Mouse (Mus musculus) 416B (cell line): ENCODE measurements at regions not wholly inside any gene's neighbourhood (a gene's known extent, or its start where the extent isn't known, plus 50 kb on each side); places are given as distances from the start of the nearest gene placed in this dataset.
"Not testable (repeated sequence)": the region's sequence is repeated elsewhere in the genome, so short reads cannot be mapped to it uniquely, and the experiment has no call there.

Experiments used
- DNase-seq: peaks from one replicate; pipeline ENCODE4 v3.0.0; 2011; ENCODE audit warnings: low read depth

DNA sequence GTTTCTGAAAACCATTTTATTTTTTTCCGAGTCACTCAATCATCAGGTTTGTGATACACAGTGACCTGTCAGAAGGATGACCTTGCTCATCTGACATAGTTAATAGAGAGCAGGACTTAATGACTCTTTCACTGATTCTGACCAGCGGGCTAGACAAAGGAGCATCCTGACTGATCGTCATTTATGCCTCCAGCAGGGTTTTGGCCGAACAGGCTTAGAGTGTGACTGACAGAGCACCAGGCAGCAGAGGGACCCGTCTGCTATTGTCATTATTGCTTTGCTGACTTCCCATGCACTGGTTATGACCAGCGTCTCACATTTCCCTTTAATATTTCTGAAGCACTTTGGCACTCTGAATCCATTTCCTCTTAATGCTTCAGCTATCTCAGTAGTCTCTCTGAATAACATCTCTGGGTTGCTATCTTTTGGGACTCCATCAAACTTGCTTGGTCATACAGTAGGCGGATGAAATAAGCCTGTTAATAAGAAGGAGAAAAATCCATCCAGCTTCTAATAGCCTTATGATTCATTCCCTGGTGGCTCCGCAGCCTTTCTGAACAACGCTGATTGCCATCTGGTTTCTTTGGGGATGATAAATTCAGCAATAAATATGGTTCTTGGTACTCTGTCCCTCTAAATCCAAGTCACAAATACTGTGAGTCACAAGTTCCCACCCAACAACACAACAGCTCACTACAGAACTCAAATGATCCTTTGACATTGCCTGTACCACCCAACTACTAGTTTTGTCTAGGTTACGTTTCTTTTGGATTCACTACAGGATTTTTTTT, 820.8 kb upstream of the Sox9 start:
- no peak for DNase-seq

DNA sequence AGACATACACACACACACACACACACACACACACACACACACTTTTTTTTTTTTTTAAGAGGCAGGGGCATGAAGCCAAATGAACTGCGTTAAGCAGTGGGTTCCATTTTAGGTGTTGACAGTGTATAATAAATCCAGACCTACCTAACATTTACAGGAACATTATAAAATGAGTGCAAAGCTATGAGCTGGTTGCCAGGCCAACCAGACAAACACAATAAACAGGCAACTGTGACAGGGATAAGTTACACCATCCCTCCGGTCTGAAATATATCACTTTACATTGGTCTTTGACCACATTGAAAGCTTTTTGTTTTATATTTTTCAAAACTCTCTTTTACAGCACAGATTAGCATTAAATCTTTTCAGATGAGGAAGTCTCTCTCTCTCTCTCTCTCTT, 820.2 kb upstream of the Sox9 start:
- DNase-seq = no peak

DNA sequence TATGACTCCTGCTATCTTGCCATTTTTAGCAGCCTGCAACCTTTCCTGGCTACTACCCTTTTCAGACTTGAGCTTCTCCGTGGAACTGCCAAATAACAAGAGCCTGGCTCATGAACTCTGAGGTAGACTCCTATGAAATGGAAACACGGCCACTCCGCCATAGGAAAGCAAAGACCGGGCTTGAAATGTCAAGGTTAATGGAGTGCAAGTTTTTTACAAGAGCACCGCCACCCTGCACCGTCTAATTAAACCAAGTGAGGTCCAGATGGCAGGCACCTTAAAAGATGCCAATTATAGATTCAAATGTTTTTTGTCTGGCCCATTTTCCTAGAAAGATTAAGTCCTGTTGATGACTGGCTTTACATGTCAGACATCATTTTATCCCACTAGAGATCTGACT, 818.0 kb upstream of the Sox9 start:
- DNase-seq = no peak

DNA sequence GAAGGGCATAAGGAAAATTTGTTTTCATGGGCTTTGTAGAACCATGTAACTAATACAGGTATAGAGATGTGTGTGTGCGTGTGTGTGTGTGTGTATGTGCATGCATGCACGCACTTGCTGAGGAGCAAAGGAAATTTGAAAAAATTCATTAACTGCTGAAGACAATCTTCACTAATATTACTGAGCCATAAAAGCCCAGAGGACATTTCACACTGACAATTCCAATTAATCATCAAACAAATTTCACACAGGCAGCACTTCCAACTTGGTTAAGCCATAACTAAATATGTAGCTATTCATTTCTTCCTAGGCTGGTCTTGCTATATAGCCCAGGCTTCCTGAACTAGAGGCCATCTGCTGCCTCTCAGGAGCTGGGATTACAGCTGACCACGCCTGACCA, 815.6 kb upstream of the Sox9 start:
- DNase-seq = no peak

DNA sequence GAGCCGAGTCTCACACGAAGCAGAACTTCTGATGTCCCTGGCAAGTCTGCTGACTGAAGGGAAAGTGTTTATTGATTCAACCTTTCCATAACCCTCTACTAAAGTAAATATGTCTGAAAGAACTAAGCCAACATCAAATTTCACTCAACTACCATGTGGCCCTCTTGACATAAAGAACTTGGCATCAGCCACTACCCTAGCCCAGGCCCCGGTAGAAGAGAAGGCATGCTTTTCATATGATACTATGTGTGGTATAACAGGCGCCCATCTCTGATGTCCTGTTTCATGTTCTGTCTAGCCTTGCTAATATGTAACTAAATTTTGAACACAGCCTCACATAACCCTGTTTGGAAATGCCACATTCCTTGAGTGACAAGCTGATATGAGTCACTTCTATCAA, 811.0 kb upstream of the Sox9 start:
- DNase-seq = no peak

DNA sequence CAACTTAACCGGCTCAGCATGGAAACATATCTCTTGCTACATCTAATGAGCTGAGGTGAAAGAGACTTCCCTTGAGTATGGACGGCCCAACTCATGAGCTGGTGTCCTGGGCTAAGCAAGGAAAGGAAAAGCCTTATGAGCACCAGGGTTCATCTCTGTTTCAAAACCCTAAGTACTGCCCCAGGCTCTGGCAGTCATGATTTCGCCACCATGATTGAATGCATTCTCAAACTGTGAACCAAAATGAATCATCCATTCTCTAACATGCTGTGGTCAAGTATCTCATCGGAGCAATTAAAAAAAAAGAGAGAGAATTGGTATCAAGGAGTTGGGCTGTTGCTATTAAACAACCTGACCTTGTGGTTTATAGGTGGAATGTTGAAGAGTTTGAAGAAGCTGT, 803.4 kb upstream of the Sox9 start:
- DNase-seq = no peak

DNA sequence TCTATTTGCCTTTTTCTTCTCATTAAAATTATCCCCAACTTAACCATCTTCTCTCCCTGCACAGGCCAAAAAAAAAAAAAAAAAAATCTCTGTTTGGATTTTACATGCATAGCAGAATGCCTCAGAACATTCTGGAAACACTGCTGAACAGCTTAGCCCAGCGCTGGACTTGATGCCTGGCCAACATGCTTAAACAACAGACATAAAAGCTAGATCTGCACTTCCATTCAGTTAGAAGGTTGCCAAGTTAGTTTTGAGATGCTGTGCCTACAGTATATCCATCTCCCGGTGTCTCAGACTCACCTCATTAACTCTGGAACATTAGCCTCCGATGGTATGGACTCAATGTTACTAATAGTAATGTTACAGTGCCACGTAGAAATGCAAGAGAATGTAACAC, 785.6 kb upstream of the Sox9 start:
- DNase-seq = no peak

DNA sequence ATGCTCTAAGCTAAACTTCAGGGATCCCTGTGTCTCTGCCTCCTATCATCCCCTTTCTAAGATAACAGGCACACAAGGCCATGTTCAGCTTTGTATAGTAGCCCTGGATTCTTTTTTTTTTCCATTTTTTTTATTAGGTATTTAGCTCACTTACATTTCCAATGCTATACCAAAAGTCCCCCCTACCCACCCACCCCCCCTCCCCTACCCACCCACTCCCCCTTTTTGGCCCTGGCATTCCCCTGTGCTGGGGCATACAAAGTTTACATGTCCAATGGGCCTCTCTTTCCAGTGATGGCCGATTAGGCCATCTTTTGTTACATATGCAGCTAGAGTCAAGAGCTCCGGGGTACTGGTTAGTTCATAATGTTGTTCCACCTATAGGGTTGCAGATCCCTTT, 771.2 kb upstream of the Sox9 start:
- DNase-seq = not testable (repeated sequence)

DNA sequence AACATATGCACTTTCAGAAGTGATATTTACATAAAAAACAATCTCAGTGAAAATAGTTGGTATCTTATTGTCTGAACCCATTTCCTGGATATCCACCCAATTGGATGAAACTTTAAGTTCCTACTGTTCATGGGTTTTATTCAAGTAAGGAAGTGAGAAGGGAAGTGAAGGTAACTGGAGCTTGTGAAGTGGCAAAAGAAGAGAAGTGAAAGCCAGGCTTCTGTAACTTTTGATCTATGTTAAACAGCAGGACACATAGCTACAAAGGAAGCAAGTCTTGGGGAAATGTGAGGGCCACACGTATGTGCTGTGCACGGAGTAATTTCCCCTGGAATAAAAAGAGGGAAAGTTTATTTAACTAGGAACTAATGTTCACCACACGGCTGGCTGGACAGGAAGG, 764.1 kb upstream of the Sox9 start:
- DNase-seq = no peak

DNA sequence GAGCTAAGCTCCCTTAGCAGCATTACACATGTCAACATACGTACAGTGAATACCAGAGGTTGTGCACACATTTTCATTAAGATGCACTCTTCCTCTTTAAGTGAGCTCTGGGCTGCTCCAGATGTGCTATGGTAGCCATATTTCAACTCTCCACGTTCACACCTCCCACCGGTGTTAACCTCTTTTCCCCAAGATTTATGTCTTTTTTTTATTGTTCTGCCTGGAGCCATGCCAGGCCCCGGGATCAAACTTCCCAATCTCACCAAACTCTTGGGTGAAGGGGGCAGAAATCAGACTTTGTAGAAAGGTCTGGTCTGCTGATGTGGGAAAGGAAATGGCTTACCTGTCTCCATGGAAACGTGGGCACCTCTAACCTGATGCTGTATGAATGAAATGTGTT, 754.0 kb upstream of the Sox9 start:
- no peak for DNase-seq

DNA sequence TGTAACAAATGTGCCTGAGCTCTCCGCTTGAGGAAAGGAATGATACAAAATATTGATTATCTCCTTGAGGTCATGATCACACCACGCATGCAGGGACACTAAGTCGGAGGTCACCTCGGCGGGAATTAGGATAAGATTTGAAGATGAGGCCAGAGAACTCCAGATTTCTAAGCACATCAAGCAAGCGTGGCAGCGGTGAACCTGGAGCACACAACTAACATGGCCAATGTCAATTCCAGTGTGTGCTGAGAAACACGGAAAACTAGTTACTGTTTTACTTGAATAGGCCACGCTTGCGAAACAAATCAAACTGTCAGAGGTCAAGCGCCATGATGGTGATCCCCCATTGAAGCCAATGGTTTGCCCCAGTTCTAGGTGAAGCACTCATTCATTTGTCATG, 743.3 kb upstream of the Sox9 start:
- no peak for DNase-seq

DNA sequence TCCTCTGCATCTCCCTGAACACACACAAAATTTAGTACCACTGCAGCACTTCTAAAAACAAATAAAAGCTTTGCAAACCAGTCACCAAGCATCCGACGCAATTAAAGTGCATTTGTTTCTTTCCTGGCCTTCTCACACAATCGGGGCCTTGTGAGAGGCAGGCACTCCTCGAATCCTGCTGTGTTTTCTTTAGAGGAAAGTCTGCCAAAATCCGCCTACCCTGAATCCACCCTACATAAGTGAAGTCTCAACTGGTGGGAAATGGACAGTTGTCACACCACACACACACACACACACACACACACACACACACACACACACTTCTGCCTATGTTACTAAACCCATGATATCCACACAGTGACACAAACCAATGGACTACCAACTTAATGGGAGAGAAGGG, 737.6 kb upstream of the Sox9 start:
- no peak for DNase-seq

DNA sequence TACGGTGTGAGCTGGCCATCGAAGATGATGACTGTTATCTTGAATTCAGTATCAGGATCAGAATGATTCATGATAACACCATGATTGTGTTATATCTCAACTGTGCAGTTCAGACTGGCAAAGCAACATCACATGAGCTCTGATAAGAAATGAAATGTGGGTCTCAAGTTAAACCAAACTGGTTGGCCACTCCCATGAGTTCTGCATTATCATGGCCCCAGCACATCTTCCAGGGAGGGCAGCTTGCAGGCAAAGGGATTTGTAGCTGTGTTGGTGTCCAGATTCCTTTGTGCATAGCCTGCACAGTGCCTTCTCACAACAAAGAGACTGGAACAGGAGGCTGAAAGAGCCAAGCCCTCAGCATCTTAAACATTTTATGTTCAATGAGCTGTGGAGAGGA, 736.7 kb upstream of the Sox9 start:
- DNase-seq = no peak

DNA sequence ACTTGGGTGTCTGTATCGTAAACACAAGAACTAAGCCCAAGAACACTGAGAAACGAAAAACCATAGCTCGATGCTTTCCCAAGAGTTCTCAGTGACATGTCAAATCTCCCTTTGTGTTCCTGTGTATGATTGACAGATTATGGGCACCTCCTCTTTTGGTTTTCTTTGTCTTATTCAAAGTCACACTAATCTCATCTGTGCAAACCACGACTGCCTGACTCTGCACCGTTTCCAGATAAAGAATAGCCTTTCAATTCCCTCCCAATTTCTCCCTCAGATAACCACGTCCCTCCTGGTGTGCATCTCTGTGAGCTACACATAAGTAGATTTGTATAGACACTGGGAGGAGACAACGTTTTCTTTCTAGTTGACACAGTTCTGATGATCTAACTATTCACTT, 731.7 kb upstream of the Sox9 start:
- no peak for DNase-seq

DNA sequence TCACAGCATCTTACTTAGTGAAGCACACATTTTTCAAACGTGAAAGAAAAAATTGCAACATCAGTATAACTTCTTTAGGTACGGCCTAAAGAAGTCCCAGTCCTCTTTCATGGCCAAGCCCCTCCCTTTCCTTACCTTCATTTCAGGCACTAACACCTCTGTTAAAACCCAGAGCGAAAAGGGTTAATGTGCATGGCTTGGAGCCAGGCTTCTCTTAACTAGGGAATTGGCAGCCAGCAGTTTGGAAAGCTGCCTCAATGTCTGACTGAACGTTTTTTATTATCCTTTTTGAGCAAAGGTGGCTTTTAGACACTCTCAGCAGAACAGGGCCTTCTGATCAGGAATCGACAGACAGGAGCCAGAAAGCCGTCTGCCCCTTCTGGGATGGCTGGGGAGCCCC, 726.4 kb upstream of the Sox9 start:
- no peak for DNase-seq

DNA sequence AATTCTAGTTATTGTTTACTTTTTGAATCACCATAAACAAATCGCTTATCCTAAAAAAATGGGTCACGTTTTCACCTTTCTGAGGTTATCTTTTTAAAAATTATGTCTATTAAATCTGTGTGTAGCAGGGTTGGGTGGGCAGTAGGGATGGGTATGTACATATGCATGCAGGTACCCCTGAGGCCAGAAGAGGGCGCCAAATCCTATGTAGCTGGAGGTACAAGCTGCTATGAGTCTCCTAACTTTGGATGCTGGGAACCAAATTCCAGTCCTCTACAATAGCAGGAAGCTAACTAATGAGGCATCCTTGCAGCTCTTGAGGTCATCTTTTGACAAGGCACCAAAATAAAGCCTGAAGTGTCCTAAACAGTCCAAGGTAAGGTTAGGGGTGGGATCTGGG, 714.8 kb upstream of the Sox9 start:
- DNase-seq = peak; percentile 2

DNA sequence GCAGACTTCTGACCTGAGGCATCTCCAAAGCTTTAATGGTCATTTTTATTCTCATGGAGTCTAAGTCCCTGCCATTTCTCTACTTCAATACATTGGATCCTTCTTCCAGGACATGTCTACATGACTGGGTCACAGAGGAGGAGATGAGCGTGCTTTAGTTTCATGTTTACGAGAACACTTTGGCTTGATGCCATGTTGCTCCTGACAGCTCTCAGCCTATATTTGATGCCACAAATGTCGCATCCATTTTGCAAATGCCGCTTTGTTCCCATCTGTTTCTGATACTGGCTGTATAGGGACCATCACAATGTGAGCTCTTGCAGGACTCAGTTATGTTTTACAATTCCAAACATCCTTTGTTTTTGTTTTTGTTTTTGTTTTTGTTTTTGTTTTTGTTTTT, 713.2 kb upstream of the Sox9 start:
- DNase-seq = no peak

DNA sequence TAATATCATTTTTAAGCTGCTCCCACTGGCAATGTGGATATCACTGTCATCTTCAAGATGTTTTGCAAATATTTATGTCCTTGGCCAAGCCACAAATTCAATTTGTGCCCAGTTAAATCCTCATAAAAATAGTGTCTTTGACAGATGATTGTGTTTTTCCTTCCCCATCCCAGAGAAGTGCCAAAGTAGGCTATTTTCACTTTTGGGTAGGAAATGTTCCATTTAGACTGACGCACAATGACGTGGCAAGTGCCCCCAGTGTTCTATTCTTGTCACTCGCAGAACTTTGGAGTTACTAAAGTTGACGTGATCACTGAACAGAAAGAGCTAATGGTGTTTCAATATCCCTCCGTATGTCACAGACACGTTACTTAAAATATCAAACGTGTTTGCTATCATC, 710.5 kb upstream of the Sox9 start:
- no peak for DNase-seq

DNA sequence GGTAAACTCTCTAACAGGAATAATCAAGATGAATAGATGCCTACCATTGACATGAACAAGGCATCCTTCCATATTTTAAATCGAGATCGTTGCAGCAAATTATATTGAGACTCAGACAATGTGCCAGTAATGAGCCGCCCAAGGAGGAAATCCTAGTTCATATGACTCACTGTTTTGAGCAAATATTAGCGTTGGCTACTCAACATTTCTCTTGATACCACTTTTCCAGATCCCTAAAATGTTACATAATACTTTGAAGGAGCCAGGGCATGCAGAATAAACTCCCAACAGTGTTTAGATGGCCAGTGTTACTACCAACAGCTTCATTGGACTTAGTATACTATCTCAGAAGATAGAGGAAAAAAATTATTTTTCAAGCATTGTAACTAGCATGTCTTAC, 700.6 kb upstream of the Sox9 start:
- DNase-seq = no peak

DNA sequence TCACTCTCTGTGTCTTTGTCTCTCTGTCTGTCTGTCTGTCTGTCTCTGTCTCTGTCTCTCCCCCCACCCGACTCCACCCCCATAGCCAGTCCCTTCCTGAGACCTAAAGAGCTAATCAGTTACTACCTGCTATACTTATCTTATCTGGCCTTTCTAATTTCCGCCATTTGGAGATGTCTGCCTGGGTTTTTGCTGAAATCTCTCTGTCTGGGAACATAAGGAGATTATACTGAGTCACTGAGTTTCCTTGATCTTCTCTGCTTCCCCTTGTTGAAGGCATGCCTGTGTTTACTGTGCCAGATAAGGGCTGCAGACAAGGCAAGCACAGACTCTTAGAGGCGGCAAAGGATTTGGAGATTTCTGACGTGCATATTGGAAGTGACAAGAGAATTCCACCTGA, 699.0 kb upstream of the Sox9 start:
- DNase-seq = no peak

DNA sequence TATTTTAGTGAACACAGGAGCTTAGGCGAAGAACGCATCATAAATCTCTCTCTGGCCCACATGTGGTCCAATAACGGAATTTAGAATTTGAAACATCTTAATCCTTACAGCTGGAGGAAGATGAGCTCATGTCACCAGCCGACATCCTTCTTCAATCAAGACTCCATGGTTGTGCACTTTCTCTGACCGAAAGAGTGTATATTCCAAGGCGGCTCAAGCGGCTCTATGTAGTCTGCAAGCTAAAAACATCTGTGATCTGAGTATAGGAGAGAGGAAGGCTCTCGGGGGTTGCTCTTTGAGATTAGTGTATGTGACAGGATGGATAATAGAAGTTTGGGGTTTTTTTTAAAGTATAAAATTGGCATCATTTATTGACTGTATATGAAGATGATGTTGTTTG, 689.9 kb upstream of the Sox9 start:
- DNase-seq = no peak

DNA sequence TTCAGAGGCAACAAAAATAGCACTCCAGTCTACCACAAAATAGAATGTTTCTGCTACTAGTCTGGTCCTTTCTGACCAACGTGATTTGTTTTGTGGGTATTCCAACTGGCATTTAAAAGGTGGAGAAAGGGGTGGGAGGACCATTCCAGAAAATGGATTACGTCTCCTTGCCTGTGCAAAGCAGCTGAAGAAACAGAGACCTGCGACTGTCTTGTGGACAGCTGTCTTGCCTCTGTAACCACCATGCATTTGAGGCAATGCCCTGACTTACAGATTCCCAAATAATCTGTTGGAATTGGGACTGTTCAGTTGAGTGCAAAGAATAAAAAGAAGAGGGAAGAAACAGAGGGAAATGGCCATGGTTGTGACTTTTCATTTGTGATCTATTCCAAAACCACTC, 687.0 kb upstream of the Sox9 start:
- DNase-seq = no peak

DNA sequence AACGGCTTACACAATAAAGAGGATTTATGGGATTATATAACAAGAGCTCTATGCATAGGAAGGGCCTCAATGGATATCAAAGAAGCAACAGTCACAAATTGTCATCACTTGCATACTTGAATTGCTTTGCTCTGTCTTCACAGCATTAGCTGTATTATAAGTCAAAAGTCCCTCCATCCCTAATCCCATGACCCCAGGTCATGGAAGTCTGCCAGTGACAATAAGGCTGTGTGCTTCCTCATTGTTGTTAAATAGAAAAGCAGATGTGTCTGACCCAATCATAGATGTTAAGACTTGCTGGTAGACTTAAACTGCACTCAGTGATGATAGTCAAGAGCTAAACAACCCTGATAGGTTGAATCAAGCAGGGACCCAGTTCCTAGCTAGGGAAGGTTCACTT, 683.9 kb upstream of the Sox9 start:
- no peak for DNase-seq

DNA sequence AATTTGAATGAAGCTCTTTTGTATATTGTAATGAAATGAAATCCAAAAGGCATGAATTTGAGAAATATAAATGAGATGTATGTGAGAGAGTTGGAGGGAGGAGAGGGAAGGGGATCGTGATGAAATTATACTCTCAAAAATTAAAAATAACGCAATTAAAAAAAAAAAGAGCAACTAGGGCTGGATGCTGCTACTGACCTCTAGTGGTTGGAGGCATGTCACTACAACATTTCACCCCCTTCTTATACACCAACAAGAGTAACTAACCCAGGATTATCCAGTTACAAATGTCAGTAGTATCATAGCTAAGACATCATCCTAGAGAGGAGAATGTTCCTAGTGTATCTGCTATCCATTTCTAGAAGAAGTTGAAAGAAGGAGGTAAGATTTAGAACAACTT, 678.8 kb upstream of the Sox9 start:
- DNase-seq = peak; percentile 38

DNA sequence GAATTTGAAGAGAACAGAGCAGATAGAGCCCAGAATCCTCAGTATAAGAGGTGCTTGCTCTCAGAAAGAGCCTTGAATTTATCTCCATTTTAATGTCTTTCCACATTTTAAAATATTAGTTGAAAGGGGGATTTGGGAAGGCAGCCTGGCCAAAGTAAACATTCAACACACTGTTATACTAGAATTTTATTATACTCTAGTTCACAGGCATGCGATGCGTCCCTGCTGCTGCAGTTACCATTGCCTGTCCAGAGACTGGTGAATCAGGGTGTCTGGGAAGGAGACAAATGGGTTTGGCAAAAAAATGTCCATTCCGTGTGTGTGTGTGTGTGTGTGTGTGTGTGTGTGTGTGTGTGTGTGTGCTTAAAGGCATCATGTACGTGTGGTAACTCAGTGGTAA, 675.1 kb upstream of the Sox9 start:
- DNase-seq = no peak
